Mouse (Mus musculus) mesoderm, embryonic 11.5 days (tissue): ENCODE measurements around the gene Ttc3.

Experiments used
- DNase-seq: peaks from one replicate; pipeline ENCODE4 v3.0.0-alpha.2; 2012; ENCODE audit warnings: low read depth, low spot score

The Ttc3 gene

GRCm38 (mm10) chr16:94358091-94358490 is 12.3 kb upstream of the Ttc3 start:
- DNase-seq: no peak

- DNase-seq: no peak
Measured at GRCm38 (mm10) chr16:94360578-94361350, 9.7 kb upstream of the Ttc3 start.

- peak; percentile 47 for DNase-seq
Measured at GRCm38 (mm10) chr16:94362174-94362873, 8.1 kb upstream of the Ttc3 start.

- DNase-seq: no peak
Measured at GRCm38 (mm10) chr16:94363814-94364213, 6.6 kb upstream of the Ttc3 start.

- no peak for DNase-seq
Measured at GRCm38 (mm10) chr16:94365435-94365834, 5.0 kb upstream of the Ttc3 start.

- DNase-seq: no peak
Measured at GRCm38 (mm10) chr16:94369596-94370172, 734 bp upstream of the Ttc3 start.

- DNase-seq: peak; percentile 80
Measured at GRCm38 (mm10) chr16:94370915-94371300, 490 bp downstream of the Ttc3 start.

- DNase-seq: peak; percentile 94
Measured at GRCm38 (mm10) chr16:94371301-94371931, 998 bp downstream of the Ttc3 start, which contains the start of gene Pigp. TSS of gene Pigp (minus strand) at chr16:94371842.

- DNase-seq: no peak
Measured at GRCm38 (mm10) chr16:94379386-94379785, 9.0 kb downstream of the Ttc3 start.

GRCm38 (mm10) chr16:94383277-94383676 is 12.9 kb downstream of the Ttc3 start:
- no peak for DNase-seq

GRCm38 (mm10) chr16:94387690-94388089 is 17.3 kb downstream of the Ttc3 start:
- no peak for DNase-seq

- DNase-seq: no peak
Measured at GRCm38 (mm10) chr16:94392299-94392698, 21.9 kb downstream of the Ttc3 start.

- no peak for DNase-seq
Measured at GRCm38 (mm10) chr16:94395051-94395450, 24.6 kb downstream of the Ttc3 start.

GRCm38 (mm10) chr16:94396641-94397040 is 26.2 kb downstream of the Ttc3 start:
- DNase-seq: no peak

- no peak for DNase-seq
Measured at GRCm38 (mm10) chr16:94399141-94399540, 28.7 kb downstream of the Ttc3 start.

GRCm38 (mm10) chr16:94401636-94402035 is 31.2 kb downstream of the Ttc3 start:
- peak; percentile 15 for DNase-seq

GRCm38 (mm10) chr16:94402185-94402584 is 31.8 kb downstream of the Ttc3 start:
- no peak for DNase-seq

GRCm38 (mm10) chr16:94411287-94411686 is 40.9 kb downstream of the Ttc3 start:
- no peak for DNase-seq

GRCm38 (mm10) chr16:94412198-94412597 is 41.8 kb downstream of the Ttc3 start:
- no peak for DNase-seq

- DNase-seq: no peak
Measured at GRCm38 (mm10) chr16:94412760-94413159, 42.3 kb downstream of the Ttc3 start.

GRCm38 (mm10) chr16:94414151-94414550 is 43.7 kb downstream of the Ttc3 start:
- DNase-seq: no peak

- peak; percentile 22 for DNase-seq
Measured at GRCm38 (mm10) chr16:94420498-94420897, 50.1 kb downstream of the Ttc3 start.
